Mouse (Mus musculus) limb, embryonic 15.5 days (tissue): Measurements from ENCODE around the gene Ap1ar. TPM values are rescaled to one million over a fixed set of nuclear protein-coding genes. Genes with fewer than 3 reads are reported as not detected.

Experiments
- ATAC-seq: fragments of 200-750 bp; cut with Nextera tagmentation; 2 replicates; pipeline ENCODE4 v1.8.0; 2017; ENCODE audit warnings: low read depth, moderate TSS enrichment; ENCODE audit not compliant: insufficient number of reproducible peaks, low FRiP score, low TSS enrichment
- H3K27ac ChIP-seq: fragments of 300-500 bp; sonication (generic); 2 replicates; pipeline ENCODE4 v1.5.1; 2015; ENCODE audit warnings: moderate library complexity, mild to moderate bottlenecking, inconsistent platforms
- H3K27me3 ChIP-seq: fragments of 300-500 bp; sonication (generic); 2 replicates; pipeline ENCODE4 v1.6.1; 2015; ENCODE audit warnings: inconsistent platforms
- H3K36me3 ChIP-seq: fragments of 300-500 bp; sonication (generic); 2 replicates; pipeline ENCODE4 v1.6.1; 2015; ENCODE audit warnings: inconsistent platforms
- H3K4me1 ChIP-seq: fragments of 300-500 bp; sonication (generic); 2 replicates; pipeline ENCODE4 v1.6.1; 2015; ENCODE audit warnings: inconsistent platforms
- H3K4me2 ChIP-seq: fragments of 300-500 bp; sonication (generic); 2 replicates; pipeline ENCODE4 v1.6.1; 2015; ENCODE audit warnings: mild to moderate bottlenecking, inconsistent platforms
- H3K4me3 ChIP-seq: fragments of 300-500 bp; sonication (generic); 2 replicates; pipeline ENCODE4 v1.5.1; 2015; ENCODE audit warnings: mild to moderate bottlenecking, inconsistent platforms
- H3K9ac ChIP-seq: fragments of 300-500 bp; sonication (generic); 2 replicates; pipeline ENCODE4 v1.6.1; 2015; ENCODE audit warnings: inconsistent platforms
- H3K9me3 ChIP-seq: fragments of 300-500 bp; sonication (generic); 2 replicates; pipeline ENCODE4 v1.6.1; 2016; ENCODE audit warnings: inconsistent platforms
- WGBS: fragments of 180-500 bp; shearing (Covaris S2); methylation state at CpG from one replicate; pipeline ENCODE4 v1.1.7; 2015; 5-methylcytosine and 5-hydroxymethylcytosine counted together
- polyA plus RNA-seq: library from polyadenylated mRNA; unstranded; fragments of >200 nt; fragmentation: Nextera tagmentation; extraction: Ambion mirVana; gene quantifications from 2 replicates; pipeline ENCODE4 v1.2.1, GENCODE M21; 2015

Gene Ap1ar
- polyA plus RNA-seq, 1 experiment from 2014 or later, result 50.8 TPM

DNA sequence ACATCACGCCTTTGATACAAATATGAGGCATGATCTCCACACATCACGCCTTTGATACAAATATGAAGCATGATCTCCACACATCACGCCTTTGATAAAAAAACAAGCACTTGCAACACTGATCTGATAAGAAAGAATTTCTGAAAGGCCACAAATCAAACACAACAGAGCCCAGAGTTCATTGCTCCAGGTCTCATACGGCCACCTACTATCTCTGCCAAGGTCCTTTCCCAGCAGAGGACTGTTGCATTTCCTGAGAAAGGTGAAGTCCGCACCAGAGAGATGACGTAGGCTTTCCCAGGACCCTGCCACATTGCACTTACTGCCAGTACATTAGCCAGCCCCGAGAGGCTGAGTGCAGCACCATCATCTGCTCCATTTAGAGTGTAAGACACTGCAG lies 28.2 kb downstream of the Ap1ar start:
- H3K9ac ChIP-seq, result no peak overlapping the region
- ATAC-seq, result no peak
- no peak overlapping the region for H3K27ac ChIP-seq
- H3K9me3 ChIP-seq, result no peaks in the 10 kb centered on the region
- peaks cover 32% of the 10 kb centered on the region for H3K36me3 ChIP-seq
- WGBS, result 88% methylated on average over 7 of the region's 7 CpGs
- no peak overlapping the region for H3K4me2 ChIP-seq
- no peaks in the 10 kb centered on the region for H3K27me3 ChIP-seq
- no peaks in the 10 kb centered on the region for H3K4me1 ChIP-seq
- H3K4me3 ChIP-seq, result no peak overlapping the region

DNA sequence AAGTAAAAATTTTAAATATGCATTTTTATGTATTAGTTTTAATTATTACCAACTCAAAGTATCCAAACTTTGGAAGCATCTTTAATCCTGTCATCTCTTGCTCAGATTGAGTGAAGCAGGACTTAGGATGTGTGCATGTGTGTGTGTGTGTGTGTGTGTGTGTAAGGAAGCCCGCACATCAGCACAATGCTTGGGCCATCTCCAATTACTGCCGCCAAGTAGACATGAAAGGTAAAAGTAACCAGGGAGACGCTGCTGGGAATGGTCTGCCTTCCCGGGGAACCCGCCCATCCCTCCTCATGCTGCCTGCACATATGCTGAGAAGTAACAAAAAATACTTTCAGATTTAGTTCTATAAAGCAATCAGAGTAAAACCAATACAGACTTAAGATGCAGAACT lies 29.5 kb downstream of the Ap1ar start:
- H3K4me1 ChIP-seq, result no peaks in the 10 kb centered on the region
- peaks cover 32% of the 10 kb centered on the region for H3K36me3 ChIP-seq
- H3K27me3 ChIP-seq, result no peaks in the 10 kb centered on the region
- H3K9me3 ChIP-seq, result no peaks in the 10 kb centered on the region
- H3K4me3 ChIP-seq, result no peak overlapping the region
- H3K4me2 ChIP-seq, result no peak overlapping the region
- H3K27ac ChIP-seq, result no peak overlapping the region
- no peak for ATAC-seq
- H3K9ac ChIP-seq, result no peak overlapping the region
- 69% methylated on average over 5 of the region's 5 CpGs for WGBS

DNA sequence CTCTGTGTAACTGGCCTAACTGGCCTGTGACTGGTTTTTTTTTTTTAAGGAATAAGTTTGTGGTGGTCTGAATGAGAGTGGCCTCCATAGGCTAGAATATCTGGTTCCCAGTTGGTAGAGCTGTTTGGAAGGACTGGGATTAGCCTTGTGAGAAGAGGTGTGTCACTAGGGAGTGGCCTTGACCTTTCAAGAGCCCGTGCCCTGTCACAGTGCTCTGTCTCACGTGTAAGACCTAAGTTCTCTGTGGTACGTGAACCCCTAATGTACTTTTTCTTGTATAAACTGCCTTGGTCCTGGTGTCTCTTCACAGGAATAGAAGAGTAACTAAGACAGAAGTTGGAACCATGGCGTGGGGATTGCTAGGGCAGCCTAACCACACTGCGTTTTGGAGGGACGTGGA lies 31.3 kb downstream of the Ap1ar start:
- Histone ChIP-seq H3K4me1 (no peaks in the 10 kb centered on the region), H3K27me3 (no peaks in the 10 kb centered on the region), H3K36me3 (peaks cover 24% of the 10 kb centered on the region), H3K27ac (no peak overlapping the region), H3K9ac (no peak overlapping the region), H3K4me3 (no peak overlapping the region), H3K4me2 (no peak overlapping the region), H3K9me3 (no peaks in the 10 kb centered on the region)
- ATAC-seq, result no peak
- WGBS, result 78% methylated on average over 6 of the region's 6 CpGs

DNA sequence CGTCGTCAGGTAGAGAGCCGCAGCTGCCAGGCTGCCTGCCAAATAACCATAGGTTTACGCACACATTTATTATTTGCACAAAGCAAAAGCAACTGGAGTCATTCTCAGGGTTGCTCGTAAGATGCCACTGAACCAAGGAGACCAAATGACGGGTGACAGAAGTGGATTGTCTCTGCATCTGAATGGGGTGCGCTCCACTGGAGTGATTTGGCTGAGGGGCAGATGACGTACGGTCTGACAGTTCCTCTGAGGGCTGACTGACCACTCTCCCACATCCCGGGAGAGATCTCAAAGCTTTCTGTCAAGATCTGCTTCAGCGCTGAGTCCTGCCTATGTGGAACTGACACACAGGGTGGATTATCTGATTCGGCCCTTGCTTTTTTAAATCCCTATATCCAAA lies 32.3 kb downstream of the Ap1ar start:
- 77% methylated on average over 12 of the region's 12 CpGs for WGBS

DNA sequence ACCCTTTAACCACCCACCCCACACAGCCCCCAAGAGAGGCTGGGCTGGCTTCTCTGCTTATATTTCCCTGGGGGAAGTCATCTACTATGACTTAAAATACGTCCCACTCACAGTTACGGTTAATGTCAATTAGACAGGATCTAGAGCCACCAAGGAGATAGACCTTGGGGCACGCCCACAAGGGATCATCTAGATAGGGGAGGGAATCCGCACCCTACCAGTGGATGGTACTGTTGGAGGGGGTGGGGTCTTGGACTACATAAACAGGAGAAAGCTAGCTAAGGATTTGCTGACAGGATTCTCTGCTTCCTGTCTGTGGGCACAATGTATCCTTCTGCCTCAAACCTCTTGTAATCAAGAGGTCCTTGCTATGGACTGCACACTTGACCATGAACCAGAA lies 32.9 kb downstream of the Ap1ar start:
- no peak overlapping the region for H3K27ac ChIP-seq
- no peaks in the 10 kb centered on the region for H3K4me1 ChIP-seq
- no peaks in the 10 kb centered on the region for H3K9me3 ChIP-seq
- H3K36me3 ChIP-seq, result peaks cover 20% of the 10 kb centered on the region
- no peak overlapping the region for H3K4me2 ChIP-seq
- no peak for ATAC-seq
- no peak overlapping the region for H3K9ac ChIP-seq
- H3K27me3 ChIP-seq, result no peaks in the 10 kb centered on the region
- no peak overlapping the region for H3K4me3 ChIP-seq
- 87% methylated on average over 4 of the region's 4 CpGs for WGBS

More for the DNA sequence above, 32.3 kb downstream of the Ap1ar start:
- Histone ChIP-seq H3K9me3 (no peaks in the 10 kb centered on the region), H3K4me1 (no peaks in the 10 kb centered on the region), H3K27ac (no peak overlapping the region), H3K27me3 (no peaks in the 10 kb centered on the region), H3K36me3 (peaks cover 24% of the 10 kb centered on the region), H3K4me3 (no peak overlapping the region), H3K9ac (no peak overlapping the region), H3K4me2 (no peak overlapping the region)
- no peak for ATAC-seq

DNA sequence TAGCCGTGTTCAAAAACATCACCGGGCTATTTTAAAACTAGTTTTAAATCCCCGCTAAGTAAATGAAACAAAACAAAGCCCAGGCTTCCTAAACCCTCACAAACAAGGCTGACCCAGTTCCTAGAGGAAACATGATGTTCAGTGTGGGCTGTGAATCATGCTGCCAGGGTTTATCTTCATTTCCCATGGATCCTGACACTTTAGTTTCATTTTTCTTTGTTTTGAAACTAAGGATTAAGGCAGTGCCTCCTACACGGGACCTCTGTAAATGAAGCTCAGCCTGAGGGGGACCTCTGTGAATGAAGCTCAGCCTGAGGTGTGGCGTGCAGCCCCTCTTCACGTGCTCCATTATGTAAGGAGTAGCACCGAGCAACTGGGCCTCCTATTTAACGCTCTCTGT lies 34.5 kb downstream of the Ap1ar start:
- Histone ChIP-seq H3K4me1 (no peaks in the 10 kb centered on the region), H3K36me3 (peaks cover 5% of the 10 kb centered on the region; the same call in 1 of the 2 replicates), H3K9ac (no peak overlapping the region), H3K4me2 (no peak overlapping the region), H3K27ac (no peak overlapping the region), H3K27me3 (no peaks in the 10 kb centered on the region), H3K4me3 (no peak overlapping the region), H3K9me3 (no peaks in the 10 kb centered on the region)
- ATAC-seq, result no peak
- 41% methylated on average over 8 of the region's 8 CpGs for WGBS

DNA sequence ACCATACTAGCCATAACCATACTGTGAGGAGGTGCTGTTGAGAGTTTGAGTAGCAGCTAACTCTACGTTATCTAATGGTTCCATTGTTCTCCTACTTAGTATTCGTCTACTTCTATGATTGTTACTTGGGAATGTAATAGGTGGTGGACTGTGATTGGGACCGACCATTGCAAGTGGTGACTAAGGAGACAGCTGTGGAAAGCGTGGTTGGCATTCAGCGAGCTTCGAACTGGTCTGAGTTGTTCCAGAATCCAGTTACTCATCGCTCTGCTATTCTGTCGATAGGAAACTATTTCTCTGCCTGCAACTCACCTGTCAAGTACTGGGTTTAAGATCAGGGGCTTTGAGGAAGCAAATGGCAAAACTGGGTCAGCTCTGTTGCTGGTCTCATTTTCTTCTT lies 36.2 kb downstream of the Ap1ar start:
- H3K4me2 ChIP-seq, result no peak overlapping the region
- ATAC-seq, result no peak
- peaks cover 2% of the 10 kb centered on the region; the same call in 1 of the 2 replicates for H3K36me3 ChIP-seq
- H3K27ac ChIP-seq, result no peak overlapping the region
- no peaks in the 10 kb centered on the region for H3K4me1 ChIP-seq
- no peaks in the 10 kb centered on the region for H3K9me3 ChIP-seq
- no peaks in the 10 kb centered on the region for H3K27me3 ChIP-seq
- H3K9ac ChIP-seq, result no peak overlapping the region
- 87% methylated on average over 8 of the region's 8 CpGs for WGBS
- no peak overlapping the region for H3K4me3 ChIP-seq

DNA sequence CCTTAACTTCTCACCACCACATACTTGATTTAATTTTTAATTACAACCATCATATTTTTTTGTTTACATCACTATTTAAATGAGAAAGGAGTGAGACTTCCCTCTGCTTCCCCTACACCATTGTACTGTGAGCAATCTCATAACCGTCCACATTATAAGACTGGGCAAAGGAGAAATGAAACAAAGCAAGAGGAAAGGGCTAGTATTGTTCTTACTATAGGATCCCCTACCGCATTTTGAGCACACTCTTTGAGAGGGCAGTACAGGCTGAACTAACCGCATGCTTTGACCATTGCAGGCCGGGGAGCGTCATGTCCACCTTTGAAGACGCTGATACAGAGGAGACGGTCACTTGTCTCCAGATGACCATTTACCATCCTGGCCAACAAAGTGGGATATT lies 41.1 kb downstream of the Ap1ar start:
- no peak overlapping the region for H3K4me2 ChIP-seq
- no peaks in the 10 kb centered on the region for H3K9me3 ChIP-seq
- no peak overlapping the region for H3K27ac ChIP-seq
- 0 out of 2 replicates have a peak, but pooled peaks cover under 1% of the 10 kb centered on the region for H3K27me3 ChIP-seq
- H3K4me3 ChIP-seq, result no peak overlapping the region
- ATAC-seq, result no peak
- H3K9ac ChIP-seq, result no peak overlapping the region
- peaks cover under 1% of the 10 kb centered on the region for H3K4me1 ChIP-seq
- 95% methylated on average over 7 of the region's 7 CpGs for WGBS
- no peaks in the 10 kb centered on the region for H3K36me3 ChIP-seq

DNA sequence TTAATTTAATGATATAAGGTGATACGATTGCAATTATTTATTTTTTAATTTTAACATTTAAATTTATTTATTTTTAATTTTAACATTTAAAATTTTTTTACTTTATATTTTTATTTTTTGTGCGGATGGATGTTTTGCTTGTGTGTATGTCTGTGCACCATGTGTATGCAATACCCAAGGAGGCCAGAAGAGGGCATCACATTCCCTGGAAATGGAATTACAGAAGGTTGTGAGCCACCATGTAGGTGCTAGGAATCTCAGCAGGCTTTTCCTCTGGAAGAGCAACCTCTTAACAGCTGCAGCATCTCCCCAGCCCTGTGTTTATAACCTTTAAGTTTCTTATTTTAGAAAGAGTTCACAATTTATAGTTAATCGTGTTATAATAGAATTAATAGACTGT lies 41.6 kb downstream of the Ap1ar start:
- Histone ChIP-seq H3K9me3 (no peaks in the 10 kb centered on the region), H3K4me3 (no peak overlapping the region), H3K4me2 (no peak overlapping the region), H3K9ac (no peak overlapping the region), H3K36me3 (no peaks in the 10 kb centered on the region), H3K27ac (no peak overlapping the region), H3K4me1 (peaks cover 5% of the 10 kb centered on the region), H3K27me3 (0 out of 2 replicates have a peak, but pooled peaks cover 4% of the 10 kb centered on the region)
- WGBS, result 91% methylated on average over 3 of the region's 3 CpGs
- no peak for ATAC-seq

DNA sequence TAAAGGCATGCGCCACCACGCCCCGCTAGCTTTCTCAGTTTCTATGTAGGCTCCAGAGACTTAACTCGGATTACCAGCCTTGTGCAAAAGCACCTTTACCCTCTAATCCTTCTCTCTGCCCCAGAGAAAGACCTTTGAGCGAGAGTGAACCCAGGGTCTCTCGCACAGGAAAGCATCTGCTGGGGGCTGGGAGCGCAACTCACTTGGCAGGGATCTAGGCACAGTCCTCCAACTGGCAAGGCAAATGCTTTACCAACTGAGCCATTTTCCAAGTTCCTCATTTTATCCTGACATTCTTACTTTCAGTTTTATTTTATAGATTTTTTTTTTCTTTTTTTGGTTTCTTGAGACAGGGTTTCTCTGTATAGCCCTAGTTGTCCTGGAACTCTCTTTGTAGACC lies 44.3 kb downstream of the Ap1ar start:
- no peak for ATAC-seq
- Histone ChIP-seq H3K9me3 (no peaks in the 10 kb centered on the region), H3K36me3 (no peaks in the 10 kb centered on the region), H3K4me1 (peaks cover 19% of the 10 kb centered on the region), H3K27me3 (peaks cover 23% of the 10 kb centered on the region), H3K4me3 (no peak overlapping the region), H3K27ac (no peak overlapping the region), H3K9ac (no peak overlapping the region), H3K4me2 (no peak overlapping the region)
- WGBS, result 86% methylated on average over 7 of the region's 7 CpGs

DNA sequence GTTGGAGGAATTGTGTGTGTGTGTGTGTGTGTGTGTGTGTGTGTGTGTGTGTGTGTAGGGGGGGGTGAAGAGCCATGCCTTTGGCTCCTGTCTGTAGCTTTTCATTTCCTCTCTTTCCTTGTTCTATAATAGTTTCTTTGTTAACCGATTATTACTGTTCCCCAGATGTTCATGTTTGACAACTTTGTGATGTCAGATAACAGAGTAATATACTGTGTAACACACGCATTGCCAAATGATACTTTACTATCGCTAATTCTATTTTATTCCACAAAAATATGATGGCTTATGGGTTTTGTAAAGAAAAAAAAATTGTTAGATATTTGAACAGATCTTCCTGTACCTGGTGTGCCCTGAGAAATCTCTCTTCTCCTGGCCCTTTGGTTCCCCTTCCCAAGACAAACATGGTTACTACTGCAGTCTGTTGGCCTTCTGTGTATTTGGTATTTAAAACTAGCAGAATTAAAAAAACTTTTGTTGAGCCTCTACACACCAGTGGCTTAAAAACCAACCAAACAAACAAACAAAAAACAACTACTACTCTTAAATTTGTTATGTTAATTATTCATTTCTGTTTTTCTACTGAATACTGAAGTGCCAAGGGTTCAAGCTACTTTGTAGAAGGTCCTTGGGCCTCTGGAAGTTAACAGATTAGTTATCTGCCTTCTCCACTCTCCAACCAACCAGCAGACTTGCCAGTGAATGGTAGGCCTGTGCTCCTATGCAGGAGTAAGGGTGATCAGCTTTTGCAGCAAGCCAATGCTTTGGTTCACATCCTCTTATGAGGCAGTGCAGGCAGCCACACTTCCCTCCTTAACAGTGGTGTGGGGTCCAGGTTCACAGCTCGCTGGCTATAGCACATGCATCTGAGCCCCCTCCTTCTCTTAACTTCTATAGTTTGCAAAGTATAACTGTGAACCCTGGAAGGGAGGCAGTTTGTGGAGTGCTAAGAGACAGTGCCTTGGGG lies 45.4 kb downstream of the Ap1ar start:
- Histone ChIP-seq H3K4me1 (peaks cover 19% of the 10 kb centered on the region), H3K36me3 (no peaks in the 10 kb centered on the region), H3K9me3 (no peaks in the 10 kb centered on the region), H3K4me2 (no peak overlapping the region), H3K4me3 (no peak overlapping the region), H3K9ac (no peak overlapping the region), H3K27me3 (peaks cover 29% of the 10 kb centered on the region), H3K27ac (no peak overlapping the region)
- WGBS, result 46% methylated on average over 4 of the region's 4 CpGs
- no peak; the same call in 1 of the 2 replicates for ATAC-seq

DNA sequence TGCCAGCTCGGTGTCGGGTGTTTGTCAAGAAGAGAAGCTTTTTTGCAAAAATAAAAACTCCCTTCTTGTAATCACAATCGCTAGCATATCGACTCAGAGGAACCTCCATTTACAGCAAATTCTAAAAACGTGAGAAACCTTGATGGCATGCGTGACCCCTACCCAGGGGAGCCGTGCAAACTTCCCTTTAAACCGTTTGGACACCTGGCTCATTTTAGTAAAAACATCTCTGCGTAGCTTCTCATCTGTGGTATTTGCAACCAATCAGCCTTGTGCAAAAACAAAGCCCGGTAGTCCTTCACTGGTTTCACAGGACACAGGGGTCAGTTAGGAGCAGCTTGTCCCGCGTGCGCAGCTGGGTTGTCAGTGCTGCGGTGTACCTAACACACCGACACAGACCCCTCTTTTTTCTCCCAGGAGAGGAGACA lies 46.3 kb downstream of the Ap1ar start:
- peak overlapping the region; percentile 54 for H3K4me3 ChIP-seq
- ATAC-seq, result no peak
- H3K4me2 ChIP-seq, result peak overlapping the region; percentile 98
- 2% methylated on average over 15 of the region's 15 CpGs for WGBS
- peaks cover 30% of the 10 kb centered on the region for H3K27me3 ChIP-seq
- no peaks in the 10 kb centered on the region for H3K9me3 ChIP-seq
- peaks cover 19% of the 10 kb centered on the region for H3K4me1 ChIP-seq
- no peaks in the 10 kb centered on the region for H3K36me3 ChIP-seq
- no peak overlapping the region for H3K9ac ChIP-seq
- no peak overlapping the region for H3K27ac ChIP-seq
